Comparison of ENCODE assay signal across 20 mouse cellular contexts in the genomic region with DNA sequence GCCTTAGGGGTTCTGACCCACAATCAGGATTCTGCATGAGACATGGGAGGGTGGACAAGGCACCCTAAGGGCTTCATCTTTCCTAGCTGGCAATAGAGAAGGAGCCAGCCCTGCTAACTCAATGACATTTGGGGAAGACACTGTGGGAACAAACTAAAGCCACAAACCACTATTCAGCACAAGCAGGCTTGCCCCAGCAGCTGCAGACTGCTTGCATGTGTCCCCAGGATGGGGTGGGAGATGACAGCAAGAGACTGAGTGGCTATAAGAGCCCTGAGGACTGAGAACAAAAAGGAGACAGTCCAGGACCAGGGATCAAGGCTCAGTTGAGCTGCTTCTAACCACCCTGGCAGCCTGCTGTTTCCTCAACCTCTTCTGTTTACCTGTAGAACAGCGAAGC.
DNase-seq lines count a peak whose midpoint lies in the region; ATAC-seq lines count a peak whose summit lies in the region.
"Had no signal": no experiment of that assay in that cellular context is flagged by ENCODE, and none has a peak within 500 bp of the region (broad histone marks: within the 10 kb centered on the region; RNA-seq: fewer than 3 reads in every experiment).

No protein-coding gene starts in this region.

- peak overlapping the region; percentile 1; the same call in 1 of the 2 replicates for H3K27ac ChIP-seq in heart, embryonic 16.5 days (ENCODE audit: low read length)
- H3K27ac ChIP-seq in embryonic facial prominence, embryonic 10.5 days (replicated peaks) = peak overlapping the region; percentile 45
- peak overlapping the region; percentile 43; the same call in 1 of the 2 replicates for H3K27ac ChIP-seq in limb, embryonic 10.5 days
- peak overlapping the region; percentile 21; the same call in 1 of the 2 replicates for H3K27ac ChIP-seq in stomach, embryonic 15.5 days
- H3K27ac ChIP-seq: forebrain, embryonic 15.5 days; heart, embryonic 15.5 days; hindbrain, embryonic 12.5 days; liver, embryonic 13.5 days; neural tube, embryonic 12.5 days had no signal

- DNase-seq in heart, postnatal 10 days = no peak
- DNase-seq in embryonic facial prominence, embryonic 10.5 days (ENCODE audit: low spot score) = no peak
- DNase-seq in limb, embryonic 10.5 days (ENCODE audit: low spot score) = no peak
- DNase-seq in frontal cortex, postnatal 25 days (ENCODE audit: low spot score in 2 of 2) = no peak
- no peak for DNase-seq in frontal cortex, postnatal 36 days (ENCODE audit: low spot score in 2 of 2)
- DNase-seq: adrenal gland, postnatal 14 days; B cell, adult 2 months; cerebellum, adult 11-12 months; heart, adult 11 months; liver, embryonic 13.5 days; right cerebral cortex, postnatal 25 days; thymus, postnatal 14 days had no signal

- intact Hi-C loops in heart, postnatal 10 days (cut with DNase I) = no loop called here

- peaks cover 44% of the 10 kb centered on the region for H3K4me1 ChIP-seq in heart, embryonic 16.5 days (ENCODE audit: control insufficient read depth, insufficient read depth, low read length)
- peaks cover 41% of the 10 kb centered on the region for H3K4me1 ChIP-seq in embryonic facial prominence, embryonic 10.5 days
- peaks cover 21% of the 10 kb centered on the region for H3K4me1 ChIP-seq in limb, embryonic 10.5 days
- H3K4me1 ChIP-seq in stomach, embryonic 15.5 days = peaks cover 36% of the 10 kb centered on the region
- H3K4me1 ChIP-seq: liver, embryonic 13.5 days had no signal

- WGBS in heart, embryonic 16.5 days = 79% methylated on average over 1 of the region's 1 CpGs
- WGBS in embryonic facial prominence, embryonic 10.5 days = 43% methylated on average over 1 of the region's 1 CpGs
- WGBS in limb, embryonic 10.5 days = 83% methylated on average over 1 of the region's 1 CpGs
- 52% methylated on average over 1 of the region's 1 CpGs for WGBS in stomach, embryonic 15.5 days

- H3K9ac ChIP-seq in heart, embryonic 16.5 days (ENCODE audit: low read length) = no peak overlapping the region
- H3K9ac ChIP-seq in stomach, embryonic 15.5 days = no peak overlapping the region
- H3K9ac ChIP-seq: forebrain, embryonic 15.5 days; heart, embryonic 15.5 days; hindbrain, embryonic 12.5 days; liver, embryonic 13.5 days; neural tube, embryonic 12.5 days had no signal

- no peak overlapping the region for H3K4me2 ChIP-seq in heart, embryonic 16.5 days (ENCODE audit: low read depth, low read length)
- no peak overlapping the region for H3K4me2 ChIP-seq in stomach, embryonic 15.5 days
- H3K4me2 ChIP-seq: forebrain, embryonic 15.5 days; heart, embryonic 15.5 days; hindbrain, embryonic 12.5 days; liver, embryonic 13.5 days; neural tube, embryonic 12.5 days had no signal

- H3K4me3 ChIP-seq in heart, embryonic 16.5 days (ENCODE audit: low read length) = no peak overlapping the region
- no peak overlapping the region for H3K4me3 ChIP-seq in embryonic facial prominence, embryonic 10.5 days
- H3K4me3 ChIP-seq in limb, embryonic 10.5 days = no peak overlapping the region
- no peak overlapping the region for H3K4me3 ChIP-seq in stomach, embryonic 15.5 days (replicated peaks)
- H3K4me3 ChIP-seq: forebrain, embryonic 15.5 days; heart, embryonic 15.5 days; hindbrain, embryonic 12.5 days; liver, embryonic 13.5 days; megakaryocyte, embryonic 14.5 days; neural tube, embryonic 12.5 days had no signal

- ATAC-seq in heart, embryonic 16.5 days (replicated peaks; ENCODE audit: extremely low read depth, insufficient read depth, low FRiP score) = no peak
- no peak for ATAC-seq in stomach, embryonic 15.5 days (ENCODE audit: insufficient read depth, low FRiP score, low read depth)
- ATAC-seq: activated CD4-positive, CD25-positive, alpha-beta regulatory T cell, adult 4 months; forebrain, embryonic 15.5 days had no signal

- H3K36me3 ChIP-seq in heart, embryonic 16.5 days (ENCODE audit: control insufficient read depth, insufficient read depth) = 0 out of 2 replicates have a peak, but pooled peaks cover 5% of the 10 kb centered on the region
- peaks cover 15% of the 10 kb centered on the region for H3K36me3 ChIP-seq in embryonic facial prominence, embryonic 10.5 days (replicated peaks)
- H3K36me3 ChIP-seq in limb, embryonic 10.5 days = peaks cover 5% of the 10 kb centered on the region; the same call in 1 of the 2 replicates
- H3K36me3 ChIP-seq in stomach, embryonic 15.5 days = no peaks in the 10 kb centered on the region
- H3K36me3 ChIP-seq: forebrain, embryonic 15.5 days; hindbrain, embryonic 12.5 days; liver, embryonic 13.5 days; neural tube, embryonic 12.5 days had no signal

- H3K27me3 ChIP-seq in heart, embryonic 16.5 days (ENCODE audit: control insufficient read depth, insufficient read depth, low read length) = no peaks in the 10 kb centered on the region
- no peaks in the 10 kb centered on the region for H3K27me3 ChIP-seq in embryonic facial prominence, embryonic 10.5 days (replicated peaks; ENCODE audit: low read depth, poor library complexity, severe bottlenecking)
- no peaks in the 10 kb centered on the region for H3K27me3 ChIP-seq in limb, embryonic 10.5 days (ENCODE audit: low read depth, poor library complexity, severe bottlenecking)
- no peaks in the 10 kb centered on the region for H3K27me3 ChIP-seq in stomach, embryonic 15.5 days (replicated peaks)
- H3K27me3 ChIP-seq: forebrain, embryonic 15.5 days; heart, embryonic 15.5 days; hindbrain, embryonic 12.5 days; liver, embryonic 13.5 days; megakaryocyte, embryonic 14.5 days; neural tube, embryonic 12.5 days had no signal

- no peaks in the 10 kb centered on the region for H3K9me3 ChIP-seq in heart, embryonic 16.5 days (replicated peaks; ENCODE audit: control insufficient read depth, low read length)
- H3K9me3 ChIP-seq in embryonic facial prominence, embryonic 10.5 days = no peaks in the 10 kb centered on the region
- H3K9me3 ChIP-seq in limb, embryonic 10.5 days (replicated peaks) = no peaks in the 10 kb centered on the region
- no peaks in the 10 kb centered on the region for H3K9me3 ChIP-seq in stomach, embryonic 15.5 days
- H3K9me3 ChIP-seq: forebrain, embryonic 15.5 days; heart, embryonic 15.5 days; hindbrain, embryonic 12.5 days; liver, embryonic 13.5 days; megakaryocyte, embryonic 14.5 days; neural tube, embryonic 12.5 days had no signal
